Mouse (Mus musculus): ENCODE results near the gene Gstt1.

The Gstt1 gene

GRCm38 (mm10) chr10:75763682-75764518, 34.5 kb downstream of the Gstt1 start, which contains the start of gene Cabin1:
Gene Cabin1 (minus strand): TSS chr10:75764341.
- DNase-seq = peak; percentile 97 to 98

- DNase-seq = no peak
These were observed 36.0 kb downstream of the Gstt1 start for GRCm38 (mm10) chr10:75762413-75762812.

GRCm38 (mm10) chr10:75760311-75760710, 38.1 kb downstream of the Gstt1 start:
- no peak for DNase-seq

- DNase-seq = no peak
These were observed 41.7 kb downstream of the Gstt1 start for GRCm38 (mm10) chr10:75756719-75757118.

GRCm38 (mm10) chr10:75744017-75744416, 54.4 kb downstream of the Gstt1 start:
- peak; percentile 90 to 91 for DNase-seq

GRCm38 (mm10) chr10:75743369-75743768, 55.0 kb downstream of the Gstt1 start:
- no peak for DNase-seq

GRCm38 (mm10) chr10:75740866-75741265, 57.5 kb downstream of the Gstt1 start:
- DNase-seq = no peak
